Mouse (Mus musculus): ENCODE results near the gene Thada.

Gene Thada

DNA sequence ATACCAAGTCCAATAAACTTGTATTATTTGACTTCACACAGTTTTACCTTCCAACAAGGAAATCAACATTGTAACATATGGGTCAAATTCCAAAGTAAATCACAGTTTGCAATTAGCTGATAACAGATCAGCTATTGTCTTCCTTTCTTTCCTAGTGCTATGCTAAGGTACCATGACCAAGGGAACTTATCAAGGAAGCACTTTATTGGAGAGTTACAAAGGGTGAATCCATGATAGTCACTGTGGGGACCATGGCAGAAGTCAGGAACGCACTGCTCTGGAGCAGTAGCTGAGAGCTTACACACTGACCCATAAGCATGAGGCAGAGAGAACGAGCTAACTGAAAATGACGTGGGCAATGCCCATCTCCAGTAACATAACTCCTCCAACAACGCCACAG, 89.1 kb downstream of the Thada start:
- intact Hi-C loops (cut with DNase I) = no loop called here

- intact Hi-C loops (cut with DNase I) = no loop called here
Observed at GRCm38 (mm10) chr17:84372411-84373045, 93.5 kb downstream of the Thada start.

DNA sequence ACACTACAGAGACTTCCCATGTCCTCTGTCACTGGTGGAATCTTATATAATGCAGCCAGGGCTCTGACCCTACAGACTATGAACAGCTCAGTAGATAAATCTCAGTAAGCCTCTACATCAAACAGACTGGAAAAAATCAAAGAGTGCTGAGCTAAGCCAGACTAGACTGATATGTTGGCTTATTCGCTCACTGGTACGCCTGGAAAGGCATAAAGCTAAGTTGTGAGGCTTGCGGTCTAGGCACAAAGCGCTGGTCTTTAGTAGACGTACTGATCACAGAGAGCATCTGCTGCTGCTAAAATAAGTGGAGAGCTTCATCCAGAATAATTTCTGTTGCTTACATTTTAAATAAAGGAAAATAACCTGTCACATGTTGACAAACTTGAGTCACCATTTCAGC, 95.6 kb downstream of the Thada start:
- intact Hi-C loops (cut with DNase I) = no loop called here

GRCm38 (mm10) chr17:84369769-84370168, 96.2 kb downstream of the Thada start:
- intact Hi-C loops (cut with DNase I) = no loop called here

- intact Hi-C loops (cut with DNase I) = no loop called here
Observed at GRCm38 (mm10) chr17:84368213-84369014, 97.6 kb downstream of the Thada start.

DNA sequence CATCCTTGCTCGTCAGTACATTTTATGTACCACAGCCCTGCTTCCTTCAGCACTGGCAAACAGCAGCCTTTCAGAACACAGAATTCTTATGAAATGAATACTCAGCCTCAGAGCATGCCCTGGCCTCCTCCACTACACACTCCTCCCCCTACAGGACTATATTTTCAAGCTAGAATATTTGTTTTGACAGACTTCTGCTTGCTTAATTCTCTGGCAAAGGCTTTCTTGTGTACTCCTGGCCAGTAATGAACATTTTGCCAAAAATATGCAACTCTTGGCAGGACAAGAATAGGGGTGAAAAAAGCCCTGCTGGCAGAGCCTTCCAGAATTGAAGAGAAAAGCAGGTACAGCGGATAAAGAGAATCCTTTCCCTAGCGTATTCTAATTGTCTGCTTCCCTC, 98.3 kb downstream of the Thada start:
- intact Hi-C loops (cut with DNase I) = no loop called here

- intact Hi-C loops (cut with DNase I) = no loop called here
Observed at GRCm38 (mm10) chr17:84365791-84366301, 100.2 kb downstream of the Thada start.

- intact Hi-C loops (cut with DNase I) = no loop called here
Observed at GRCm38 (mm10) chr17:84365006-84365716, 100.8 kb downstream of the Thada start.

DNA sequence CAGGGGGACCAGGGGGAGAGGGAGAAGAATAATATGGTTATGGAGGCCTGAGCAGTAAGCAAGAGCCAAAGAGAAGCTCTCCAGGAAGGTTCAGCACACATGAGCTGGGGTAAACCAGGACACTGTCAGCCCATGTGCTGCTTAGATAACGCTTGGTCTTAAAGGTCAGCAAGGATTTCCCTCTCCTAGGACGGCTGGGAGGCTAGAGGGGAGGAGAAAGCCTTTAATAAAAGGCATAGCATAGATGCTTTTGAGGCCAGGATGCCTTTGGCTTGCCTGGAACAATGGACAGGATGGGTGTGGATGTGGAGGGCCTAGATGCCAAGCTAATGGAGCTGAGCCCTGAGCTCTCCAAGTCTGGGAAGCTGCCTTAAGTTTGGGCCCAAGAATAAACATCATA, 102.6 kb downstream of the Thada start:
- intact Hi-C loops (cut with DNase I) = no loop called here

DNA sequence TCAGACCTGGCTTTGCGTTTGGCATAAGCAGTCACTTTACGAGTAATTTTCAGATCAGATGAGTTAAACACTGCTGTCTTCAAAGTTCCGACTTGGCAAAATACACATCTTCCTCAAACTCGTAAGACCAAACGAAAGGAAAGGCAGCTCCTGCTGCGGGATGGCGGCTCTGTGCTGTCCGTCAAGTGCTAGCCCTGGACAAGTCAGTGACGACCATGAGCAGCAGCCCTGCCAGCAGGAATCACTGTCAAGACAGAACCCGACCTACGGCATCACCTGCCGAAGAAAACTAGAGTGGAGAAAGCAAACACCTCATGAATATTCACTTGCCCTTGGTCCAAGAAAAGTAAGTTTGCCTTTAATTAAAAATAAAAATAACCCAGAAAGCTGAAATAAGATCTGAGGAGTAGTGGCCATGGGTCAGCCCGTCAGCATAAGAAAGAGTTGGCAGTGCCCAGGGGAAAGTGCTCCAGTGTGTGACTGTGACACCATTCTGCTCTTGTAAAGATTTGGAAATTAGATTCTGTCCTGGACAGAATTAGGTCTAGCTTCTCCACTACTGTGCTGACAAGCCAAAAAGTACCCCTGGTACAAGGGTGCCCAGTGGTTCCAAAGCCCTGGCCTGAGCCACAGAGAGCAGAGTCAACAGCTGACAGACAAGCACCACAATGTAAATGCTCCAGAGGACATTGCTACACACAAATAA, 103.3 kb downstream of the Thada start:
- intact Hi-C loops (cut with DNase I) = no loop called here

DNA sequence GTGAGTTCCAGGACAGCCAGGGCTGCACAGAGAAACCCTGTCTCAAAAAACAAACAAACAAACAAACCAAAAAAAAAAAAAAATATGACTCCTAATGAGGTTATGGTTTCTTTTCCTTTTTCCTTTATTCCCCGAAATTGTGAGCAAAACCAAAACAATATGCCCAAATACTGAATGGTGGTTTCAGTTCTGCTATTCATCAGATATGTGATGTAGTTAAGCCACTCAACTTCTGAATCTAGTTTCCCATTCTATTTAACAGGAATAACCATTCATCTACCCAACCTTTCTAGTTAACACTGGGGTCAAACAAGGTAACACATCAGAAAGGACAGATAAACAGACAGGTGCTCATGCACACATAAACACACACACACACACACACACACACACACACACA, 105.0 kb downstream of the Thada start:
- intact Hi-C loops (cut with DNase I) = no loop called here

- intact Hi-C loops (cut with DNase I) = no loop called here
Observed at GRCm38 (mm10) chr17:84359810-84360209, 106.2 kb downstream of the Thada start.

DNA sequence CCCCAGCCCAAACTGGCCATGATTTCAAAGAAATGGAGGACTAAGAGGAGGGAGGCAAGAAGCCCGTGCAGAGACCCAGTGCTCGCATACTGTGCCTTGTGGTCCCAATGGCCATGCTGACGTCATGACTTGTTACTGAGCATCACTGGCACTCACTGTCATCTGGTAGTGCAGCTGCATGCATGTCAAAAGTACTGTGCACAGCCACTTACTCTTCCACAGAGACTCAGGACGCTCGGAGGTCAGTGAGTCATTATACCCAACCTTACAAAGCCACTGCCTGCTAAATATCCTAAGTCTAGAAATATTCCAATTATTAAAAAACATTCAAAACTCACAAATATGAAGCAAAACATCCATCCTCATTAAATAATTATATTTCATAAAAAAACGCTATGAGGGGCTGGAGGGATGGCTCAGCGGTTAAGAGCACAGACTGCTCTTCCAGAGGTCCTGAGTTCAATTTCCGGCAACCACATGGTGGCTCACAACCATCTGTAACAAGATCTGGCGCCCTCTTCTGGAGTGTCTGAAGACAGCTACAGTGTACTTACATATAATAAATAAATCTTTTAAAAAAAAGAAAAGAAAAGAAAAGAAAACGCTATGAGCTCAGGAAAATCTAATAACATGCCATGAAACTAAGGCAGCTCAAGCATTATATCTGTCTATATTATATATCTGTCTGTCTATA, 106.9 kb downstream of the Thada start:
- intact Hi-C loops (cut with DNase I) = no loop called here

GRCm38 (mm10) chr17:84357776-84358175, 108.2 kb downstream of the Thada start:
- intact Hi-C loops (cut with DNase I) = no loop called here

DNA sequence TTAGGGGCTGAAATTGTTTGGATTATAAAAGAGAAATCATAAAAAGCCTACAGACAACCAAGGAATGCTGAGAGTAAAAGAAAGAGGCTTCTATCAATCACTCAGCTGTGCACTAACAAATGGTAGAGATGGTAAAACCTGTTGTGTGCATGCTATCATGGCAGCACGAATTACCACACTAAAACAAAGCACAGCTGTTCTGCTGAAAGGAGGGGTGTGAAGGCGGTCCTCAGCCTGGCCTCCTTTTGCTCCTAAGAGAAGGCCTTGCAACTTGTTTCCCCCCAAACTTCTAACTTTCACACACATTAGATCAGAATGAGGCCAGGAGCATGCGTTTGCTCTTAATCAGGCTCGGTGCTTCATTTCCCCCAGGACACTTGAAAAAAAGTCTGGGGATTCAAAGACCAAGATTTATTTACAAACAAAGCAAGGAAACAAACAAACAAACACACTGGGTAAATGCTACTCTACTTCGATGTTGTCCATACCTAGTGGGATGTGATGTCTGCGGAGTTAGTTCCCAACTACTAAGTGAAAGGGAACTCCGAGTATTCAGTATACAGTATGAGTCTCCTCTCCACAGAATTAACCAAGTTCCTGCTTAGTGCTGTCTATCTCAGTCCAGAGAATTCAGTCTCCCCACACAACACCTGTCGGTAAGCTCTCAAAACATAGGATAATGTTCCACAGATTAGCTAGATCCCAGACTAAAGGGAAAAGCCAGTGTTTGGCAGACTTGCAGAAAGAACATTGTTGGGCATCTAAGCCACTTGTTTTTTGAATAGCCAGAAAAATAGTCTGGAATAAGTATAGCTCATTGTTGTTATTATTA, 109.7 kb downstream of the Thada start:
- intact Hi-C loops (cut with DNase I) = no loop called here

- intact Hi-C loops (cut with DNase I) = no loop called here
Observed at GRCm38 (mm10) chr17:84355006-84355405, 111.0 kb downstream of the Thada start.

DNA sequence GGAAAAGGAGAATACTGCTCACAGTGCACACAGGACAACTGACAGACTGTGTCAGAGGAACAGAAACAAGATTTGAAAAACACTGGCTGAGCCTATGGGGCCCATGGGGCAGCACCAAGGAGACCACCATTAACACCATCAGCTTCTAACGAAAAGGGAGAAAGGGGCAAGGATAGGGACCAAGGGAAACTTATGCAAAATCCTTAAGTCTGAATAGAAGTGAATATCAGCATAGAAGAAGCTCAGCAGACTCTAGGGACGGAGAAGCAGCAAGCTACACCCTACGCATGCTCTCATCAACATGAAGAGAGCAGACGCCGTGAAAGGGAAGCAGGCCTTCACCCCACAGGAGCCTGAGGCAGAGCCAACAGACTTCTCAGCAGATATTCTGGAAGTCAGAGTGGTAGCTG, 112.1 kb downstream of the Thada start:
- intact Hi-C loops (cut with DNase I) = no loop called here

DNA sequence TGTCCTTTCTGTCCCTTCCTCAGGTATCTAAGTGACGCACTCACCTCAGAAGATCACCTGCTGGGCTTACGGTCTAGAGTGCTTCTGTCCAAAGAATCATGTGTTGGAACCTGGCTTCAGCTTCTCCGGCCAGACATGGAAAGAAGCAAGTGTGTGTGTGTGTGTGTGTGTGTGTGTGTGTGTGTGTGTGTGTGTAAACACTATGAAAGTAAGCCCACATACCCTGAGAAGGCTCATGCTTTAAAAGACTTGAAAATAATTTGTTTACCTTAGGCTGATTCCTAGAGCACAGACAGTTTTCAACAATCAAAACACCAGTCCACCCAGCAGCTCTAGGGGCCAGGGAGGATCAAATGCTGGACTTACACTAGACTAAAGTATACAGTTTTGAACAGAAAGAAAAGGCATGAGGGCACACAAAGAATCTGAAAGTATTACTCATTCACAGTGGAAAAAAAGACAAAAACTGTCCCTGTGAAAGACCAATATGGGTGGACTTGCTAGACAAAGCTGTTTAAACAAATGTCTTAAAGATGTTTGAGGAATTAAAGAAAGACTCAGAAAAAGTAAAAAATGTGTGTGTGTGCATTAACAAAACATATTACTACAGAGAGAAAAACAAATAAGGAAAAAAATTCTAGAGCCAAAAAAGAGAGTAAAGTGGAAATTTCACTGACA, 112.6 kb downstream of the Thada start:
- intact Hi-C loops (cut with DNase I) = no loop called here

- intact Hi-C loops (cut with DNase I) = no loop called here
Observed at GRCm38 (mm10) chr17:84352790-84353154, 113.2 kb downstream of the Thada start.
